Mouse (Mus musculus) heart, adult 18-20 months (tissue): ENCODE measurements around the gene Gm21541. TPM values are rescaled to one million over a fixed set of nuclear protein-coding genes. Genes with fewer than 3 reads are reported as not detected.
"Not testable (repeated sequence)": the region's sequence is repeated elsewhere in the genome, so short reads cannot be mapped to it uniquely, and the experiment has no call there.

Experiments
- DNase-seq, 2 experiments: peaks; one replicate each; pipeline ENCODE4 v3.0.0; 2021 to 2022; ENCODE audit warnings: mixed read lengths in 1 of 2
- long read RNA-seq, 2 experiments: library from polyadenylated mRNA; stranded (forward); transcript quantifications; one replicate each; pipeline ENCODE4 v2.0.0; 2021
- total RNA-seq, 2 experiments: library from RNA; stranded (reverse); gene quantifications; 2 replicates each; pipeline ENCODE4 v1.2.3; 2021

The Gm21541 gene
- not detected for total RNA-seq
- long read RNA-seq, experiment 1, partial matches to known transcripts = 0 of 4 reads
- long read RNA-seq, experiment 1, other reads (novel, unspliced or antisense) = 0 of 4 reads
- long read RNA-seq, experiment 2, partial matches to known transcripts = 0 of 1 reads
- long read RNA-seq, experiment 2, other reads (novel, unspliced or antisense) = 0 of 1 reads

DNA sequence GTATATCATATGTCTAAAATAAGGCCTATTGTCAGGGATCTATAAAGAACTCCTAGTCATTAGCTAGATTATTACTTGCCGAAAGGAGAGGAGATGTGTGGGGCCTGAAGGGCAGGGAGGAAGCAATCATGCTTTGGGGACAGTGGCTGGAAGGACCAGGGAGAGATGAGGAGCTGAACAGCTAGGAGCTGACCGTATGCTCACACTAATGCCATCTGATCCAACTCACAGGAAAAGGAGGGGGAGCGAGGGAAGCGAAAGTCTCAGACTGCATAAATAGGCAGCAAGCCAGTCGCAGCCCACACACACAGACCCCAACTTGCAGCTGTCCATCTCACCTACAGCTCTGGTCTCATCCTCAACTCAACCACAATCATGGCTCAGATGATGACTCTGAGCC is at the start of gene Gm21541:
Gene Gm21541 (plus strand): TSS at position 301 of the 400 bp plus-strand sequence.
- not testable (repeated sequence) for DNase-seq

DNA sequence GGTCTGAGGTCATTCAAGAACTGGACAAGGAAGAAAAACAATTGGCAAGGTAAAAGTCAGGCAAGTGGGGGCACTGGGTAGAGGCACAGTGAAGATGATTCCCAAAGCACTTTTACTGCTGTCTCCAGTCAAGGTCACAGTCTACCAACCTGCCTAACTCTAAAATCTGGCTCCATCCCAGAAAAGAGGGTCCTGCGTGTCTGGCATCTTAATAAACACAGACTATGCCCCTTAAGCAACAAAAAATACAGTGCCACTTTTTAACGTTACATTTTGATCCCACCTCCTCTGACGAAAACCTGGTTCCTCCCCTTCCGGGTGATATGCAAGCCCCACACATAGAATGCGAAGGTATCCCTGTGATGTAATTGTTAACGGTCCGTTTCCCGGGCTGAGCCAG is 37.9 kb downstream of the Gm21541 start, which contains the start of gene Gm20878:
Gene Gm20878 (plus strand): TSS at position 301 of the 400 bp plus-strand sequence.
- DNase-seq = not testable (repeated sequence)

Other genes starting within 250 kb of the Gm21541 start
- 1 to 10 TPM; 3.3 to 4.4 TPM for gene Cntfr, start 206.5 kb upstream of the Gm21541 start, total RNA-seq
- gene Il11ra1, start 203.6 kb upstream of the Gm21541 start, total RNA-seq = 100 to 1,000 TPM; 105 TPM
- 10 to 100 TPM; 35.0 to 37.3 TPM for gene Rpp25l, start 190.1 kb upstream of the Gm21541 start, total RNA-seq
- gene Dctn3, start 180.4 kb upstream of the Gm21541 start, total RNA-seq = 10 to 100 TPM; 70.4 to 79.1 TPM
- gene Arid3c, start 172.5 kb upstream of the Gm21541 start, total RNA-seq = not detected
- 10 to 100 TPM; 50.8 to 55.4 TPM for gene Galt, start 148.4 kb upstream of the Gm21541 start, total RNA-seq
- gene Sigmar1, start 147.5 kb upstream of the Gm21541 start, total RNA-seq = 10 to 100 TPM; 17.8 to 20.9 TPM
- 10 to 100 TPM; 16.6 to 17.9 TPM for gene Ccl27a, start 129.4 kb upstream of the Gm21541 start, total RNA-seq
- under 1 TPM; 0.57 to 0.59 TPM for gene Gm20878, start 38.0 kb downstream of the Gm21541 start, total RNA-seq
- under 1 TPM in 1 of 2 experiments, not detected in 1; 0.10 TPM for gene Fam205a4, start 62.4 kb downstream of the Gm21541 start, total RNA-seq
- not detected for gene Gm21093, start 131.1 kb downstream of the Gm21541 start, total RNA-seq
- not detected for gene Gm3893, start 187.6 kb downstream of the Gm21541 start, total RNA-seq
- gene Gm13304, start 211.2 kb downstream of the Gm21541 start, total RNA-seq = 10 to 100 TPM; 37.8 to 38.7 TPM
- gene Gm13306, start 249.8 kb downstream of the Gm21541 start, total RNA-seq = not detected